Mouse (Mus musculus): ENCODE data around the gene Heatr9. TPM values are rescaled to one million over a fixed set of nuclear protein-coding genes. Genes with fewer than 3 reads are reported as not detected.
"Not testable (repeated sequence)": the region's sequence is repeated elsewhere in the genome, so short reads cannot be mapped to it uniquely, and the experiment has no call there.

Gene Heatr9
- total and polyA plus RNA-seq, 3 experiments = not detected

DNA sequence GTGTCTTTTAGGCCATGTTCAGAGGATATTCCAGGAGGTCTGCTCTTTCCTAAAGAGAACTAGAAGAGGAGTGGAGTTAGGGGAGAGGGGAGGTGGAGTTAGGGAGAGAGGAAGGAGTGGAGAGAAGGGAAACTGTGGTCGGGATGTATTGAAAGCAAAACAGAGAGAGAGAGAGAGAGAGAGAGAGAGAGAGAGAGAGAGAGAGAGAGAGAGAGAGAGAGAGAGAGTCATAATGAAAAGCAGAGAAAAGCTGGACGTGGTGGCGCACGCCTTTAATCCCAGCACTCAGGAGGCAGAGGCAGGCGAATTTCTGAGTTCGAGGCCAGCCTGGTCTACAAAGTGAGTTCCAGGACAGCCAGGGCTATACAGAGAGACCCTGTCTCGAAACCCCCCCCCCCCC, 29.1 kb upstream of the Heatr9 start:
- Histone ChIP-seq H3K4me3 (replicated peaks in 1 of 3; ENCODE audit: low read depth in 2 of 3, low read length in 2 of 3, poor library complexity in 1 of 3) (peak overlapping the region; percentile 10 to 49 (median 24)), H3K4me2 (ENCODE audit: insufficient read depth, low read depth, poor library complexity, severe bottlenecking) (peak overlapping the region; percentile 61), H3K9ac (ENCODE audit: insufficient read depth, low read depth) (peak overlapping the region; percentile 37), H3K4me1 (ENCODE audit: control insufficient read depth in 1 of 2, insufficient read depth in 2 of 2) (peaks cover 21 to 44% of the 10 kb centered on the region in 2 experiments), H3K27ac (ENCODE audit: insufficient read depth, low read depth) (peak overlapping the region; percentile 92)
- DNase-seq (ENCODE audit: extremely low read depth); H3K9me3 ChIP-seq (replicated peaks; ENCODE audit: low read length); H3K36me3 ChIP-seq (replicated peaks in 1 of 2; ENCODE audit: control insufficient read depth in 1 of 2, insufficient read depth in 1 of 2, low read length in 1 of 2); H3K79me2 ChIP-seq (replicated peaks; ENCODE audit: control insufficient read depth, extremely low read depth, insufficient read depth, poor library complexity, severe bottlenecking); H3K27me3 ChIP-seq (replicated peaks); dilution Hi-C loops (cut with MboI; ENCODE audit: extremely low pct_ligation_motif_present, extremely low pct_unique_long_range_greater_than_20kb, low sequenced_read_pairs): not testable (repeated sequence)
- TF ChIP-seq JUND (conservative IDR thresholded peaks at IDR 0.05; ENCODE audit: low read depth, low read length) = peak; percentile 68
- 0 out of 2 replicates have a peak, but pooled peaks have one; percentile 33 for TF ChIP-seq EP300 (IDR thresholded peaks at IDR 0.05; ENCODE audit: low read length)
- in situ Hi-C loops (cut with MboI; ENCODE audit: low pct_ligation_motif_present, low pct_unique_long_range_greater_than_20kb, low sequenced_read_pairs) = loop anchor here (25.0 kb wide), 1 partner anchor 386 kb away; the partner anchor contains the start of gene Ddx52

DNA sequence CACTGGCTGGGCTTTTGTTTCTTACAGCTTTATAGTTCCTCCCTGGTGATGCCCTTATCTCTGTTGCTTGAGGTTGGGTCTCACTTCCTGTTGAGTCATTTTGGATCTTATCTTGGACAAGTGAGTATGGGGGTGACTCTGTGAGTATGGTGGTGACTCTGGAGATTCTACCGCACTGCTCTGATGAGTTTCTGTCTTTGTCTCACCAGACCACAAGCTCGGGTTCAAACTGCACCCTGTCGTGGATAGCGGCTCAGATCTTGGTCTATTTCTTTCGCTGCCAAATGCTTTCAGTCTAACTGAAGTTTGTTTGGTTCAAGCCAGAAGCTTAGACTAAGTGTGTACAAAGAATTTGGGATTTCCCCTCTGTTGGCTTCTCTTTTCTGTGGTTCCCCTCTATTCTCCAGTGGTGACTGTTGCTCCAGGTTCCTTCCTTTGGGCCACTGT, 28.2 kb upstream of the Heatr9 start:
- Histone ChIP-seq H3K9ac (ENCODE audit: insufficient read depth, low read depth) (no peak overlapping the region), H3K4me3 (replicated peaks in 1 of 3; ENCODE audit: low read depth in 2 of 3, low read length in 2 of 3, poor library complexity in 1 of 3) (peak overlapping the region in 2 of 3 experiments; percentile 24 to 49), H3K79me2 (replicated peaks; ENCODE audit: control insufficient read depth, extremely low read depth, insufficient read depth, poor library complexity, severe bottlenecking) (no peaks in the 10 kb centered on the region), H3K27me3 (replicated peaks) (no peaks in the 10 kb centered on the region), H3K27ac (ENCODE audit: insufficient read depth, low read depth) (peak overlapping the region; percentile 92), H3K9me3 (replicated peaks; ENCODE audit: low read length) (peaks cover 6% of the 10 kb centered on the region), H3K36me3 (replicated peaks in 1 of 2; ENCODE audit: control insufficient read depth in 1 of 2, insufficient read depth in 1 of 2, low read length in 1 of 2) (peaks cover 0 to 2% of the 10 kb centered on the region in 2 experiments), H3K4me2 (ENCODE audit: insufficient read depth, low read depth, poor library complexity, severe bottlenecking) (peak overlapping the region; percentile 61), H3K4me1 (ENCODE audit: control insufficient read depth in 1 of 2, insufficient read depth in 2 of 2) (peaks cover 18 to 46% of the 10 kb centered on the region in 2 experiments)
- dilution Hi-C loops (cut with MboI; ENCODE audit: extremely low pct_ligation_motif_present, extremely low pct_unique_long_range_greater_than_20kb, low sequenced_read_pairs) = no loop called here
- in situ Hi-C loops (cut with MboI; ENCODE audit: low pct_ligation_motif_present, low pct_unique_long_range_greater_than_20kb, low sequenced_read_pairs) = loop anchor here (25.0 kb wide), 1 partner anchor 387 kb away; the partner anchor contains the start of gene Ddx52
- peak; percentile 95 for DNase-seq (ENCODE audit: extremely low read depth)
- TF ChIP-seq MYC (IDR thresholded peaks at IDR 0.05; ENCODE audit: low read depth, low read length) (peak; percentile 88; the same call in 1 of the 2 replicates), MAZ (IDR thresholded peaks at IDR 0.05; ENCODE audit: low read depth, low read length) (peak; percentile 58; the same call in 1 of the 2 replicates), SMC3 (IDR thresholded peaks at IDR 0.05; ENCODE audit: low read depth, low read length) (peak; percentile 15), POLR2A (IDR thresholded peaks at IDR 0.05; ENCODE audit: low read depth, low read length) (peak; percentile 41; the same call in 1 of the 2 replicates), ZC3H11A (IDR thresholded peaks at IDR 0.05; ENCODE audit: low read depth, low read length) (no peak), PAX5 (IDR thresholded peaks at IDR 0.05; ENCODE audit: low read length) (no peak), NRF1 (IDR thresholded peaks at IDR 0.05; ENCODE audit: low read depth, low read length) (no peak), RAD21 (IDR thresholded peaks at IDR 0.05; ENCODE audit: low read depth, low read length) (no peak; the same call in none of the 2 replicates), ELF1 (IDR thresholded peaks at IDR 0.05; ENCODE audit: low read depth, low read length) (0 out of 2 replicates have a peak, but pooled peaks have one; percentile 45), MAX (IDR thresholded peaks at IDR 0.05; ENCODE audit: low read length) (no peak), POLR2AphosphoS2 (IDR thresholded peaks at IDR 0.05; ENCODE audit: low read depth, low read length) (no peak), ZNF384 (IDR thresholded peaks at IDR 0.05; ENCODE audit: low read depth, low read length) (no peak), KAT2A (IDR thresholded peaks at IDR 0.05; ENCODE audit: insufficient replicate concordance, low read length) (no peak), IRF4 (IDR thresholded peaks at IDR 0.05; ENCODE audit: low read depth, low read length) (peak; percentile 95), ZMIZ1 (IDR thresholded peaks at IDR 0.05; ENCODE audit: low read depth, low read length) (no peak), E2F4 (IDR thresholded peaks at IDR 0.05; ENCODE audit: insufficient replicate concordance, low read depth, low read length) (no peak), GABPA (IDR thresholded peaks at IDR 0.05; ENCODE audit: insufficient replicate concordance, low read depth, low read length) (no peak), MAFK (IDR thresholded peaks at IDR 0.05; ENCODE audit: insufficient replicate concordance, low read length) (peak; percentile 71), JUND (conservative IDR thresholded peaks at IDR 0.05; ENCODE audit: low read depth, low read length) (peak; percentile 94), UBTF (IDR thresholded peaks at IDR 0.05; ENCODE audit: low read depth, low read length) (peak; percentile 98), RCOR1 (conservative IDR thresholded peaks at IDR 0.05; ENCODE audit: low read depth, low read length) (peak; percentile 97), USF1 (IDR thresholded peaks at IDR 0.05; ENCODE audit: low read depth, low read length) (no peak), SIN3A (IDR thresholded peaks at IDR 0.05; ENCODE audit: low read length) (peak; percentile 67; the same call in 1 of the 2 replicates), TBP (conservative IDR thresholded peaks at IDR 0.05; ENCODE audit: low read depth, low read length) (peak; percentile 98), EP300 (IDR thresholded peaks at IDR 0.05; ENCODE audit: low read length) (peak; percentile 95), TCF12 (IDR thresholded peaks at IDR 0.05; ENCODE audit: low read depth, low read length) (no peak; the same call in 1 of the 2 replicates), MEF2A (IDR thresholded peaks at IDR 0.05; ENCODE audit: borderline replicate concordance, low read depth, low read length) (peak; percentile 85), MXI1 (IDR thresholded peaks at IDR 0.05; ENCODE audit: low read depth, low read length) (no peak), CHD1 (IDR thresholded peaks at IDR 0.05; ENCODE audit: low read depth, low read length) (0 out of 2 replicates have a peak, but pooled peaks have one; percentile 10), NELFE (IDR thresholded peaks at IDR 0.05; ENCODE audit: low read depth, low read length) (no peak), HCFC1 (IDR thresholded peaks at IDR 0.05; ENCODE audit: low read depth, low read length) (no peak; the same call in none of the 2 replicates), CHD2 (IDR thresholded peaks at IDR 0.05; ENCODE audit: low read length) (peak; percentile 73)

All from CH12.LX (cell line).